Mouse (Mus musculus) NIH3T3 (cell line): ENCODE measurements around the gene Lrfn1.
"Not testable (repeated sequence)": the region's sequence is repeated elsewhere in the genome, so short reads cannot be mapped to it uniquely, and the experiment has no call there.

Experiments used
- DNase-seq: peaks from one replicate; pipeline ENCODE4 v3.0.0-alpha.2; 2012; ENCODE audit warnings: low read depth

Lrfn1 gene

DNA sequence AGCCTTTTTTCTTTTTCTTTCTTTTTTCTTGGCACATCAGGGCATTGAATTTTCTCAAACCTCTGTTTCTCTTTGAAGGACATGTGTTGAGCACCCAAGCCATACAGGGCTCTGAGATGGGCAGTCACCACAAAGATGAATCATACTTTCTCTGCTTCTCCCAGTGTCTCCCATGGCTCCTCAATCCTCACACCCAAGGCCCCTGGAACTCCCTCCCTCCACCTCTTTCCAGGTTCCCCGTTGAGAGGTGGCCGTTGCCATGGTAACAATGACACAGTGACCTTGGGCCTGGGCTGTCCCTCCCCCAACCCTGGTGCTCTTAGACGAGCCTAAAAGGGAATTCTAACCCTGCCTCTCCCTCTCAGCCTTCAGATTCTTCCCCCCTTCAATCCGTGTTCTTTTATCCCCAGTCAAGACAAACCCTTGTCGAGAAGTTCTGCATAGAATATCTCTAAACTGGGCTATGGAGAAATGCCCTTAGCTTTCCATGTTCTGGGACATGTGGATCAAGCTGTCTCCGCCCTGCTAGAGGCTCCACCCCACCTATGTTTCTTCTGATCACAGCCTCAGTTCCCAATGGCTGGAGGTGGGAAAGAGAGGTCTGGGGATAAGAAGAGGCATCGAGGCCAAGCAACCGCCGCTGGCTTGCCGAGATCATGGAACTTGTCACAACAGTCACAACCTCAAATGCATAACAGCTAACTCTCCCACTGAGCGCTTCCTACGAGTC is 4.5 kb upstream of the Lrfn1 start:
- no peak for DNase-seq

DNA sequence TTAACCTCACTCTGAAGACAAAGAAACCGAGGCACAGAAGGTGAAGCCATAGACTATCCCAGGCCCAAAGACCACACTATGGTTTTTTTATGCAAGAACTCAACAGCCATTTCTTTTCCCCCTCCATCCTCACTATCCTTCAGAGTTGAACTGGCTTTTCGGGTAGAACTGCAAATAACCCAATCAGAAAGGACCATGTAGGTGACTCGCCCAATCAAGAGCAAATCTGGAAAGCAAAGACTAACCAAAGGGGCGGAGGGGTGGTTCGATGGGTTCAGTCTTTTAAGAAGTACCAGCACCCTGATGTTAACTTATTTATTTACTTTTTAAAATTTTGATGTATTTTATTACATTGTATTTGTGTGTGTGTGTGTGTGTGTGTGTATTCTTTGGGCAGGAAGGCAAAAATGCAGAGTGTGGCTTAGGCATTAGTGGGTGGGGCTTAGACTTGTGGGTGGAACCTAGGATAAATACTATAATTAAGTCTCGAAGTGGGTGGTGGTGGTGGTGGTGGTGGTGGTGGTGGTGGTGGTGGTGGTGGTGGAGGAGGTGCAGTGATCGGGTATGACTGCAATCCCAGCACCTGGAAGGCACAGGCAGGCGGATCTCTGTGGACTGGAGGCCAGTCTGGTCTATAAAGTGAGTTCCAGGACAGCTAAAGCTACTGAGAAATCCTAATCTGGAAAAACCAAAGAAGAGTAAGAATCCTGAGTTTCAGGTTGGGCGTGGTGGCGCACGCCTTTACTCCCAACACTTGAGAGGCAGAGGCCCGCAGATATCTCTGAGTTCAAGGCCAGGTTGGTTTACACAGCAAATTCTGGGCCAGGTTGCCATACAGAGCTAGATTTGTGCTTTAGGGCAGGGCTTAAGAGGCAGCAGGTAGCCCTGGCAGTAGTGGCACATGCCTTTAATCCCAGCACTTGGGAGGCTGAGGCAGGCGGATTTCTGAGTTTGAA is 3.6 kb upstream of the Lrfn1 start:
- DNase-seq = no peak

- no peak for DNase-seq
Observed at GRCm38 (mm10) chr7:28452361-28453005, 703 bp downstream of the Lrfn1 start.

GRCm38 (mm10) chr7:28460361-28460760 is 8.6 kb downstream of the Lrfn1 start:
- DNase-seq = no peak

DNA sequence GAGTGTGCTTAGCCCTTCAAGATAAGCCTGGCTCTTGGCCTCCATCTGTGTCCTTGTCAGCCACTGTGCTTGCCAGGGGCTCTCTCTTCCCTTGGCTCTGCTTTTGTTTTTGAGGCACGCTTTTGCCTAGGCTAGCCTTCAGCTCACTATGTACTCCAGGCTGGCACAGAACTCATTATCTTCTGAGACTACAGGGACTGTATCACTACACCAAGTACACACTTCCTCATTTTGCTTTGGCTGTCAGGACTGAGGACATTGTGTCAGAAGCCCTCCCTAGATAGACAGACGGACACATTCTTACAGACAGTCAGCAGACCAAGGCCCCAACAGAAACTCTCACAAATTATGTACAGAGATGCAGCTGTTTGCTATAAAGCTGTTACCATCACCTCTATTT is 11.0 kb downstream of the Lrfn1 start:
- no peak for DNase-seq

DNA sequence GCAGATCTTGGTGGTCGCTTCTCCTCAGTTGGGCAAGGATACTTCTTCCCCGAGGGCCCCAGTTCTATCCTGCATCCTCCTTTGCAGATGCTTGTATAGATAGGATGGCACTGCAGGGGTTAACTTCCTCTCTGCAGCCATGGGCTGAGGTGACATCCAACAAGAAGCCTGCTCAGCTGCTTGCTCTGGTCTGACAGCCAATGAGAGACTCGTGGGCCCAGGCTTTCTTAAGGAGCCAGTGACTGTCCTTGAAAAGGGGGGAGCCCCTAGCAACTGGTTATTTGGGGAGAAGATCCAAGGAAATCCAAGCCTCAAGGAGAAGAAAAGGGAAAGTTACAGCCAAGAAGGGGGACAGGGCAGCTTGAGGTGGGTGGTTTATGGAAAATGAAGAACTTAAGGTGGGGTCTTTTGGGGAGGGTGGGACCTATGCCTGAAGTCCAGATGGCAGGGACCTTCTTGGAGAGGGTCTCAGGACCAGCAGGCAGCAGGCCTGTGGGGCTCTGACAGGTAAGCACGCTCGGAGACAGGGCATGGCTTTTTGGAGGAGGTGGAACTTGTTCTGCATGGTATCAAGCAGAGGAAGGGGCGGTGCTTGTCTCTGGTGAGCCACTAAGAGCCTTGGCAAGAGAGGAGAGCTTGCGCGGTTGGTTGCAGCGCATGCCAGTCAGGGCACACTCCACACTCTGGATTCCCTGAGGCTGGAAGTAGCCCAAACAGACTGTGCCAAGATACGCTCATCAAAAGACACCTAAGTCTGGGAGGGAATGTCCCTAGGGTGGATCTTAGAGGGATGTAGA is 12.8 kb downstream of the Lrfn1 start:
- DNase-seq = peak; percentile 65

DNA sequence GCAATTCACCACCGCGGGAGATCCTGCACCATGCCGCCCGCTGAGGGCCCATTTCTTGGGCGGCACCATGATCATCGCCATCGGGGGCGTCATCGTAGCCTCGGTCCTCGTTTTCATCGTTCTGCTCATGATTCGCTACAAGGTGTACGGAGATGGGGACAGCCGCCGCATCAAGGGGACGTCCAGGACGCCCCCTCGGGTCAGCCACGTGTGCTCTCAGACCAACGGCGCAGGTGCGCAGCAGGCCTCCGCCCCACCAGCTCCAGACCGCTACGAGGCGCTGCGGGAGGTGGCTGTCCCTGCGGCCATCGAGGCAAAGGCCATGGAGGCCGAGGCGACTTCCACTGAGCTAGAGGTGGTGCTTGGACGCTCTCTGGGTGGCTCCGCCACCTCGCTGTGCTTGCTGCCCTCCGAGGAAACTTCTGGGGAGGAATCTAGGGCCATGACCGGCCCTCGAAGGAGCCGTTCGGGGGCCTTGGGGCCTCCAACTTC is 15.0 kb downstream of the Lrfn1 start:
- no peak for DNase-seq

DNA sequence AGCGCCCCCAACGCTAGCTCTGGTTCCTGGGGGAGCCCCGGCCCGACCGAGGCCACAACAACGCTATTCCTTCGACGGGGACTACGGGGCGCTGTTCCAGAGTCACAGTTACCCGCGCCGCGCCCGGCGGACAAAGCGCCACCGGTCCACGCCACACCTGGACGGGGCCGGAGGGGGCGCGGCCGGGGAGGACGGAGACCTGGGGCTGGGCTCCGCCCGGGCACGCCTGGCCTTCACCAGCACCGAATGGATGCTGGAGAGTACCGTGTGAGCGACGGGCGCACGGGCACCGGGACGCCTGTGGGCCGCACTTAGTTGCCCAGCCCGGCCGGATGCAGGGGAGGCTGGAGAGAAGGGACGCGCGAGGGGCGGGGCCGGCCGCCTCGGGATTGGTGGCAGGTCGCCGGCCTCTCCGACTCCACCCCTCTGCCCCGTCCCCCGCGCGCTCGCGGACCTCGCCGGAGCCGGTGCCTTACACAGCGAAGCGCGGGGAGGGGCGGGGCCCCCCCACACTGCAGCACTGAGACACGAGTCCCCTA is 15.5 kb downstream of the Lrfn1 start:
- DNase-seq = no peak

- no peak for DNase-seq
Observed at GRCm38 (mm10) chr7:28476191-28476590, 24.4 kb downstream of the Lrfn1 start.

- DNase-seq = no peak
Observed at GRCm38 (mm10) chr7:28477363-28477762, 25.6 kb downstream of the Lrfn1 start.

- DNase-seq = no peak
Observed at GRCm38 (mm10) chr7:28478854-28479253, 27.1 kb downstream of the Lrfn1 start.

DNA sequence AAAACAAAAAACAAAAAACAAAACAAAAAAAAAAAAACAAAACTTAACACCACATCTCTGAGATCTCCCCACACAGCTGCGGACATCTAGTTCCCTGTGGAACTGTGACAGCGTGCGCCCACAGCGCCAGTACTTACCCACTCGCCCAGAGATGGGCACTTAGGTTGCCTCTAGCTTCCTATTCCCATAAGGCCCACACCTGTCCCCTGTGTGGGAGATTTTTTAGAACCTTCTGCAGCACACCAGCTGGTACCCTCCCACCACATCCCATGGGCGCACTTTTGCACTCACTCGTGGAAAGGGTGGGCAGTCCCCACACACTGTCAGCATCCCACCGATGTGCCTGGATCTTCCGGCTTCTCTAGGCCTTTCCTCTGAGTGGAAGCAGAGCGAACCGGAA is 31.1 kb downstream of the Lrfn1 start:
- DNase-seq = no peak

- no peak for DNase-seq
Observed at GRCm38 (mm10) chr7:28484192-28484591, 32.4 kb downstream of the Lrfn1 start.

- peak; percentile 72 for DNase-seq
Observed at GRCm38 (mm10) chr7:28488030-28488491, 36.3 kb downstream of the Lrfn1 start.

- DNase-seq = peak; percentile 46
Observed at GRCm38 (mm10) chr7:28490410-28490809, 38.6 kb downstream of the Lrfn1 start.

DNA sequence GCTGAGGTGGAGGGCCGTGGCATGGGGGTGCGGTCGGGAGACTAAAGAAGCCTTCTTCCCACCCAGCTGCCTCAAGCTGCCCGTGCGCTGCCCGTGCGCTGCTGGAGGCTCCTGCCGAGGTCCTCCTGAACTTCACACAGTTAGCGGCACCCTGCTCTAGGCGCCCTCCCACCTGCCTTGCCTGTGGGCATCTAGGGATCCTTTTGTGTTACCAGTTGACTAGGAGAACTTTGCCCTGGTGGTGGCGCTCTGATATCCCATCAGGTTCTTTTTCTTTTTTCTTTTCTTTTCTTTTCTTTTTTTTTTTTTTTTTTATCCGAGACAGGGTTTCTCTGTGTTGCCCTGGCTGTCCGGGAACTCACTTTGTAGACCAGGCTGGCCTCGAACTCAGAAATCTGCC is 39.1 kb downstream of the Lrfn1 start:
- no peak for DNase-seq

- no peak for DNase-seq
Observed at GRCm38 (mm10) chr7:28492310-28492709, 40.5 kb downstream of the Lrfn1 start.

- DNase-seq = no peak
Observed at GRCm38 (mm10) chr7:28495426-28495825, 43.6 kb downstream of the Lrfn1 start.

DNA sequence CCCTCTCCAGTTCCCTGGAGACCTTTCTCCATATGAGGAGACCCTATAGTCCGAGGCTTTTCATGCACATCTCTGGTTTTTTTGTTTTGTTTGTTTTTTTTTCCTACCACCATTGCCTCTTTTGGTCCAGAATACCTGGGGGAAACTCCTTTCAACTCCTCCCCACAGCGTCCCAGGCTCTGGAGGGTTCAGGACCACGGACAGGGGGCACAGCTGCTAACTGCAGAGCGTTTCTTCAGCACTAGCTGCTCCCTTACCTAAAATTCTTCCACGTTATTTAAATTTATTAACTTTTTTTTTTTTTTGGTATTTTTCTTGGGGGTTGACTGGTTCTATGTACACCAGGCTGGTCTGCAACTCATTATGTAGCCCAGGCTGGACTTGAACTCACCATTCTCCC is 53.8 kb downstream of the Lrfn1 start:
- peak; percentile 70 for DNase-seq

- DNase-seq = not testable (repeated sequence)
Observed at GRCm38 (mm10) chr7:28509121-28509520, 57.3 kb downstream of the Lrfn1 start.

DNA sequence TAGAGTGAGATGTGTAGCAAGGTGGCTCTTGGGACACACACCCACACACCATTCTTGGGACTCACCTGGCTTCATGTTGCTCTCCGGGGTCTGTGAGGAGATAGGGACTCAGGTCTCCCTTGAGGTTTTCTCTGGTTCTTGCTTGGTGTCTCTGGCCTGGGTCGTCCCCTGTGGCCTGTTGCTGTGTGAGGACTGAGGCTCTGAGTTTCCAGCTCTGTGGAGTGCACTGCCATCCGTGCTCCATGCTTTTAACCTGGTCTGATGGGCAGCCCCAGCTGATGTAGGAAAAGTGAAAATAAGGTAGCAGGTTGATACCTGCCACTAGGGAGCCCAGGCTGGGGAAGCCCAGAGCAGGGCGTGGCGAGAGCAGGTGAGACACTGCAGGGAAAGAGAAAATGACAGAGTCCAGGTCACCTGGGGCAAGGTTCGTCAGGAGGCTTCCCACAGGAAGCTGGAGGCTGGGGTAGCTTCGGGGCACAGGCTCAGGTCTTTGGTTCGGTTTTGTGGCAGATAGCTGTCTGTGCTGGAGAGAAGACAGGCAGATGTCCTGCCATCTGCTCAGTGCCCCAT is 58.7 kb downstream of the Lrfn1 start, which contains the start of gene Ifnl2:
Gene Ifnl2 (minus strand): TSS at position 51 of the 570 bp plus-strand sequence.
- DNase-seq = not testable (repeated sequence)
